In the genomic region with DNA sequence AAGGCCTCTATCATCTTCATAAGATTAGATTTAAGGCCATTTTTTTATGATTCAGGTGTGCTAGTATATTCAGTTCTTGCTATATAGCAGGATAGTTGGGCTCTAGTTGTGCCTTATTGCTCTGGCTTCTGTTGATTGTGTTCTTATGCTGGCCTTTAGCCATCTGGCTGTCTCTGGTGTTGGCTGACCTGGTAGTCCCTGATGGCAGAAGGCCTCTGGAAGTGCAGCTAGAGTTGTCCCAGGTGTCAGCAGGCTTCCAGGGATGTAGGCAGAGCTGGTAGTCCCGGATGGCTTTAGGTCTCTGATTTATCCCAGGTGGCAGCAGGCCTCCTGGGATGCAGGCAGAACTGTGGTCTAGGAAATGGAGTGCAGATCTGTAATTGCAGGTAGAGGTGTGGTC, we compare ENCODE assay signal across 25 mouse cellular contexts. TPM values are rescaled to one million over a fixed set of nuclear protein-coding genes. Genes with fewer than 3 reads are reported as not detected.
DNase-seq lines count a peak whose midpoint lies in the region; ATAC-seq and TF ChIP-seq lines count a peak whose summit lies in the region.
"Had no signal": no experiment of that assay in that cellular context is flagged by ENCODE, and none has a peak within 500 bp of the region (broad histone marks: within the 10 kb centered on the region; RNA-seq: fewer than 3 reads in every experiment).

No protein-coding gene starts in this region.

- no peaks in the 10 kb centered on the region for H3K27me3 ChIP-seq in cerebellum, adult 2 months (ENCODE audit: control insufficient read depth, insufficient read depth, low read length)
- no peaks in the 10 kb centered on the region for H3K27me3 ChIP-seq in midbrain, embryonic 11.5 days (ENCODE audit: control insufficient read depth, insufficient read depth, low read length)
- H3K27me3 ChIP-seq: embryonic facial prominence, embryonic 12.5 days; forebrain, embryonic 15.5 days; intestine, embryonic 15.5 days had no signal

- no peak for ATAC-seq in granulocyte monocyte progenitor cell, adult 5-6 weeks (replicated peaks; ENCODE audit: poor library complexity, severe bottlenecking)
- no peak for ATAC-seq in midbrain, embryonic 11.5 days (ENCODE audit: low FRiP score)
- ATAC-seq: forebrain, embryonic 15.5 days; intestine, embryonic 15.5 days had no signal

- H3K4me1 ChIP-seq in cerebellum, adult 2 months (ENCODE audit: control insufficient read depth, insufficient read depth, low read length): peaks cover 7% of the 10 kb centered on the region
- H3K4me1 ChIP-seq in midbrain, embryonic 11.5 days (ENCODE audit: control insufficient read depth, insufficient read depth, low read length): no peaks in the 10 kb centered on the region
- H3K4me1 ChIP-seq: embryonic facial prominence, embryonic 12.5 days; forebrain, embryonic 15.5 days; heart, embryonic 12.5 days; hindbrain, embryonic 10.5 days; intestine, embryonic 15.5 days had no signal

- H3K4me2 ChIP-seq in midbrain, embryonic 11.5 days: no peak overlapping the region
- H3K4me2 ChIP-seq: embryonic facial prominence, embryonic 12.5 days; forebrain, embryonic 15.5 days; heart, embryonic 12.5 days; hindbrain, embryonic 14.5 days; intestine, embryonic 15.5 days had no signal

- no peaks in the 10 kb centered on the region for H3K9me3 ChIP-seq in midbrain, embryonic 11.5 days (ENCODE audit: control insufficient read depth, low read length)
- H3K9me3 ChIP-seq: embryonic facial prominence, embryonic 12.5 days; forebrain, embryonic 15.5 days; heart, embryonic 12.5 days; hindbrain, embryonic 10.5 days; intestine, embryonic 15.5 days had no signal

- peak; percentile 66 for DNase-seq in cerebellum, adult 11-12 months
- DNase-seq in cerebellum, adult 11 months: no peak
- DNase-seq in cerebellum, adult 2 months: peak; percentile 37 to 77
- DNase-seq in cerebellum, adult 9-11 months: peak; percentile 72
- peak; percentile 28 to 37 for DNase-seq in cerebellum, postnatal 36 days
- no peak for DNase-seq in midbrain, embryonic 11.5 days (ENCODE audit: low spot score, missing footprints)
- DNase-seq: adrenal gland, adult 8-10 months; embryo, embryonic 11 days; gastrocnemius, postnatal 10 days; kidney, adult 18-20 months had no signal

- H3K36me3 ChIP-seq in midbrain, embryonic 11.5 days (ENCODE audit: control insufficient read depth, insufficient read depth, low read length): no peaks in the 10 kb centered on the region
- H3K36me3 ChIP-seq: embryonic facial prominence, embryonic 12.5 days; forebrain, embryonic 15.5 days; heart, embryonic 12.5 days; hindbrain, embryonic 10.5 days; intestine, embryonic 15.5 days had no signal

- 9% methylated on average over 1 of the region's 1 CpGs for WGBS in cerebellum, adult 2 months
- WGBS in midbrain, embryonic 11.5 days: 76% methylated on average over 1 of the region's 1 CpGs

- no peak for TF ChIP-seq POLR2A in cerebellum, adult 2 months (IDR thresholded peaks at IDR 0.05; ENCODE audit: borderline replicate concordance, insufficient read depth, low read length)

- no peak overlapping the region for H3K9ac ChIP-seq in midbrain, embryonic 11.5 days (ENCODE audit: low read length)
- H3K9ac ChIP-seq: embryonic facial prominence, embryonic 12.5 days; forebrain, embryonic 15.5 days; heart, embryonic 12.5 days; hindbrain, embryonic 14.5 days; intestine, embryonic 15.5 days had no signal

- no peak overlapping the region for H3K4me3 ChIP-seq in cerebellum, adult 2 months (replicated peaks; ENCODE audit: insufficient read depth, low read depth, low read length)
- H3K4me3 ChIP-seq in midbrain, embryonic 11.5 days (ENCODE audit: low read depth, low read length): no peak overlapping the region
- H3K4me3 ChIP-seq: embryonic facial prominence, embryonic 12.5 days; forebrain, embryonic 15.5 days; heart, embryonic 12.5 days; hindbrain, embryonic 10.5 days; intestine, embryonic 15.5 days had no signal

- no peak overlapping the region for H3K27ac ChIP-seq in cerebellum, adult 2 months (ENCODE audit: insufficient read depth, low read length)
- no peak overlapping the region for H3K27ac ChIP-seq in midbrain, embryonic 11.5 days (ENCODE audit: low read depth, low read length)
- H3K27ac ChIP-seq: embryonic facial prominence, embryonic 12.5 days; forebrain, embryonic 15.5 days; hindbrain, embryonic 10.5 days; hindbrain, embryonic 14.5 days; intestine, embryonic 15.5 days had no signal

- no peak for TF ChIP-seq CTCF in cerebellum, adult 2 months (IDR thresholded peaks at IDR 0.05; ENCODE audit: borderline replicate concordance, insufficient read depth, low read depth, low read length)

RNA-seq across cellular contexts. Expression of a gene that starts 16.4 kb away (rescaled TPM):
- 0.46 and 0.74 TPM in 2 replicates for polyA plus RNA-seq in cerebellum, adult 2 months (2012; rRNA removed)
- not detected in 2 replicates for total RNA-seq in granulocyte monocyte progenitor cell, adult 5-6 weeks (2014; fragmentation: Nextera tagmentation)
- total RNA-seq in granulocyte monocyte progenitor cell, adult 5-6 weeks (2017): not detected in 2 replicates
- 0.40 TPM in 1 of 2 replicates, not detected in the other for polyA plus RNA-seq in midbrain, embryonic 11.5 days (2014; fragmentation: Nextera tagmentation; extraction: Ambion mirVana)
- total RNA-seq: adrenal gland, adult 8-10 months; common myeloid progenitor, adult 5-6 weeks; ES-E14; gastrocnemius, postnatal 10 days; heart, adult 8-10 months; heart, postnatal 25 days had no signal
- polyA plus RNA-seq: heart, embryonic 12.5 days; intestine, embryonic 15.5 days; kidney, embryonic 14.5 days had no signal

RNA-seq across cellular contexts. Expression of a gene that starts 59.4 kb away (rescaled TPM):
- polyA plus RNA-seq in cerebellum, adult 2 months (2012; rRNA removed): not detected in 2 replicates
- total RNA-seq in granulocyte monocyte progenitor cell, adult 5-6 weeks (2014; fragmentation: Nextera tagmentation): not detected in 2 replicates
- not detected in 2 replicates for total RNA-seq in granulocyte monocyte progenitor cell, adult 5-6 weeks (2017)
- polyA plus RNA-seq in midbrain, embryonic 11.5 days (2014; fragmentation: Nextera tagmentation; extraction: Ambion mirVana): not detected in 2 replicates
- total RNA-seq: adrenal gland, adult 8-10 months; common myeloid progenitor, adult 5-6 weeks; gastrocnemius, postnatal 10 days; heart, adult 8-10 months; heart, postnatal 25 days had no signal
- polyA plus RNA-seq: forebrain, embryonic 11.5 days; forebrain, embryonic 15.5 days; gonadal fat pad, adult 2 months; heart, embryonic 16.5 days; hindbrain, embryonic 14.5 days had no signal

Comparison
In these comparisons a context has a peak if more than half of its experiments do, and no peak if none do; other contexts are left out.
1. DNase-seq: peak in cerebellum, adult 11-12 months (single experiment), cerebellum, adult 2 months (2 of 2), cerebellum, adult 9-11 months (single experiment) and cerebellum, postnatal 36 days (2 of 2); none in cerebellum, adult 11 months (single experiment) and midbrain, embryonic 11.5 days (single experiment).